Mouse (Mus musculus): ENCODE measurements around the gene Susd2. TPM values are rescaled to one million over a fixed set of nuclear protein-coding genes. Genes with fewer than 3 reads are reported as not detected.

Susd2 gene
- 6.1 and 7.9 TPM in 2 replicates for total RNA-seq (2014; rRNA removed; ENCODE audit: low replicate concordance)
- 3.6 and 4.1 TPM in 2 replicates for polyA plus RNA-seq (2015; fragmentation: Nextera tagmentation; extraction: Ambion mirVana)

DNA sequence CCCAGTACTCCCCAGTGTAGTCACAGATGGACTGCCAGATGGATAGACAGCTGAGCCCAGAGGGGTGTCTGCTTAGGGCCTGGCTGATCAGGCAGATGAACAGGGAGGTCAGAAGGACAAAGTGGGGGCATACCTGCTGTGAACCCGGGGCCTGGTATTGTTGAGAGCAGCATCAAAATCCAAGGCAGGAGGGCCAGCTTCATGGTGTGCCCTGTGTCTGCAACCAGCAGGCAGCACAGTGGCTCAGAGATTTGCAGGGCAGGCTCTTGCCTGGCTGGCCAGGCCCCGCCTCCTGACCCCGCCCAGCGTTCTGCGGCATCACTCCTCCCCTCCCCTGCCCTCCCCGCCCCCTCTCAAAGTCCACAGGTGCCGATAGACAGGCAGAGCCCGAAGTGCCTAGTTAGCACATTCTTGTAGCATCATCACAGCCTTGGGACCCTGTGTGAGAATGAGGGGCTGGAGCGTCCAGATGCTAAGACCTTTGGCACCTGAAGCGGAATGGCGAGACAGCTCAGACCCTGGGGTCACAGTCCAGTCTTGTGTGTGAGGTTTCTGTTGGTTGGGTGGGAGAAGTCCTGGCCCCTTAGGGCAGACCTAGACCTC is at the start of gene Susd2:
Gene Susd2, minus strand, starts transcription at position 268 of the 603 bp plus-strand sequence.
- DNase-seq (ENCODE audit: low spot score) (peak; percentile 32), ATAC-seq (ENCODE audit: insufficient read depth, low read depth) (peak; percentile 36)
- WGBS: 18% methylated on average over 11 of the region's 11 CpGs

DNA sequence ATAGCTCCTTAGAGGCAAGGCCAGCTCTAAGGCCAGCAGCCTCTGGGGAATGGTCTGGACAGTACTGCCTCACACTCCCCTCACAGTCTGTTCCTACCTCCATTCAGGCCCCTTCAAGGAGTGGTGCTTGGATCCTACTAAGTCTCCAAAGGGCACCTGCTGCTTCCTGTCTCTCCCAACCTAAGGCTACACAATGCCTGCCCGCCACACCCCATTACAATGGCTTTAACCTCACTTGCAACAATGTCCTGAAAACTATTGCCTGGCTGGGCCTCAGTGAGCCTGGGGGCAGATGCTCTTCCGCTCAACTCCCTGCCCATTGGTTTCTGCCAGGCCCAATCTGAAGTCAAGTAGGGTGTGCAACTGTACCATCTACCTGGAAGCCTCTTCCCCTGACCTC is 44.8 kb upstream of the Susd2 start:
- Histone ChIP-seq H3K4me2 (ENCODE audit: low read depth, low read length) (no peak overlapping the region), H3K36me3 (replicated peaks; ENCODE audit: control insufficient read depth, insufficient read depth, low read length) (peaks cover 62% of the 10 kb centered on the region), H3K9me3 (replicated peaks; ENCODE audit: control insufficient read depth, low read length) (no peaks in the 10 kb centered on the region), H3K27ac (ENCODE audit: low read depth) (no peak overlapping the region), H3K9ac (replicated peaks; ENCODE audit: low read depth, low read length) (no peak overlapping the region), H3K4me3 (ENCODE audit: low read depth, low read length) (no peak overlapping the region), H3K4me1 (ENCODE audit: control insufficient read depth, insufficient read depth) (no peaks in the 10 kb centered on the region), H3K27me3 (ENCODE audit: control insufficient read depth, insufficient read depth, low read length) (no peaks in the 10 kb centered on the region)
- WGBS: 90% methylated on average over 2 of the region's 2 CpGs
- no peak for ATAC-seq (ENCODE audit: insufficient read depth, low read depth)
- no peak for TF ChIP-seq EP300 (IDR thresholded peaks at IDR 0.05; ENCODE audit: low read depth)
- TF ChIP-seq CTCF (IDR thresholded peaks at IDR 0.05; ENCODE audit: low read depth): no peak
- DNase-seq (ENCODE audit: low spot score): no peak

More for the DNA sequence above, at the start of gene Susd2:
- H3K36me3 ChIP-seq (replicated peaks; ENCODE audit: control insufficient read depth, insufficient read depth, low read length): peaks cover 2% of the 10 kb centered on the region
- no peaks in the 10 kb centered on the region for H3K9me3 ChIP-seq (replicated peaks; ENCODE audit: control insufficient read depth, low read length)
- peak within 1 kb of the TSS; percentile 19; the same call in 1 of the 2 replicates for H3K4me2 ChIP-seq (ENCODE audit: low read depth, low read length)
- H3K9ac ChIP-seq (replicated peaks; ENCODE audit: low read depth, low read length): 0 out of 2 replicates have a peak within 1 kb of the TSS, but pooled peaks have one; percentile 3
- TF ChIP-seq CTCF (IDR thresholded peaks at IDR 0.05; ENCODE audit: low read depth) (no peak), EP300 (IDR thresholded peaks at IDR 0.05; ENCODE audit: low read depth) (no peak)
- H3K4me1 ChIP-seq (ENCODE audit: control insufficient read depth, insufficient read depth): peaks cover 16% of the 10 kb centered on the region
- H3K27ac ChIP-seq (ENCODE audit: low read depth): peak within 1 kb of the TSS; percentile 5; the same call in 1 of the 2 replicates
- no peak within 1 kb of the TSS for H3K4me3 ChIP-seq (ENCODE audit: low read depth, low read length)
- H3K27me3 ChIP-seq (ENCODE audit: control insufficient read depth, insufficient read depth, low read length): no peaks in the 10 kb centered on the region

DNA sequence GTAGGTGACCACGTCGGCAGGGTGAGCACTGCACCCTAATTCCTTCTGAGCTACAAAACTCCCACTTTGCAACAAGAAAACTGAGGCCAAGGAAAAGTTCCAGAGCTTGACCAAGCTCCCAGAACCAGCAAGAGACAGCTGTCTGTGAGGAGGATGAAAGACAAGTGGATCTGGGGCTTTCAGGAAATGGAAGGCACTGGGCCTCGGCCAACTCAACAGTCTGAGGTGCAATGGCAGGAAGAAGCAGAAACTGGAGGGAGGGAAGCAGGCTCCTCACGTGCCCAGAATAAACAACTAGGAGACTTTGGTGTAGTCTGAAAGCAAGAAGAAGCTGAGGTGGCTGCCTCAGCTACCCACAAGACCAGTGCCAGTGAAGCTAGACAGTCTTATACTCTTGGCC is 42.9 kb upstream of the Susd2 start:
- H3K4me2 ChIP-seq (ENCODE audit: low read depth, low read length): no peak overlapping the region
- H3K9ac ChIP-seq (replicated peaks; ENCODE audit: low read depth, low read length): no peak overlapping the region
- H3K36me3 ChIP-seq (replicated peaks; ENCODE audit: control insufficient read depth, insufficient read depth, low read length): peaks cover 57% of the 10 kb centered on the region
- DNase-seq (ENCODE audit: low spot score) (no peak), ATAC-seq (ENCODE audit: insufficient read depth, low read depth) (no peak)
- H3K4me1 ChIP-seq (ENCODE audit: control insufficient read depth, insufficient read depth): no peaks in the 10 kb centered on the region
- no peaks in the 10 kb centered on the region for H3K9me3 ChIP-seq (replicated peaks; ENCODE audit: control insufficient read depth, low read length)
- H3K27me3 ChIP-seq (ENCODE audit: control insufficient read depth, insufficient read depth, low read length): no peaks in the 10 kb centered on the region
- no peak for TF ChIP-seq EP300 (IDR thresholded peaks at IDR 0.05; ENCODE audit: low read depth)
- TF ChIP-seq CTCF (IDR thresholded peaks at IDR 0.05; ENCODE audit: low read depth): no peak
- no peak overlapping the region for H3K27ac ChIP-seq (ENCODE audit: low read depth)
- H3K4me3 ChIP-seq (ENCODE audit: low read depth, low read length): no peak overlapping the region
- 69% methylated on average over 4 of the region's 4 CpGs for WGBS

DNA sequence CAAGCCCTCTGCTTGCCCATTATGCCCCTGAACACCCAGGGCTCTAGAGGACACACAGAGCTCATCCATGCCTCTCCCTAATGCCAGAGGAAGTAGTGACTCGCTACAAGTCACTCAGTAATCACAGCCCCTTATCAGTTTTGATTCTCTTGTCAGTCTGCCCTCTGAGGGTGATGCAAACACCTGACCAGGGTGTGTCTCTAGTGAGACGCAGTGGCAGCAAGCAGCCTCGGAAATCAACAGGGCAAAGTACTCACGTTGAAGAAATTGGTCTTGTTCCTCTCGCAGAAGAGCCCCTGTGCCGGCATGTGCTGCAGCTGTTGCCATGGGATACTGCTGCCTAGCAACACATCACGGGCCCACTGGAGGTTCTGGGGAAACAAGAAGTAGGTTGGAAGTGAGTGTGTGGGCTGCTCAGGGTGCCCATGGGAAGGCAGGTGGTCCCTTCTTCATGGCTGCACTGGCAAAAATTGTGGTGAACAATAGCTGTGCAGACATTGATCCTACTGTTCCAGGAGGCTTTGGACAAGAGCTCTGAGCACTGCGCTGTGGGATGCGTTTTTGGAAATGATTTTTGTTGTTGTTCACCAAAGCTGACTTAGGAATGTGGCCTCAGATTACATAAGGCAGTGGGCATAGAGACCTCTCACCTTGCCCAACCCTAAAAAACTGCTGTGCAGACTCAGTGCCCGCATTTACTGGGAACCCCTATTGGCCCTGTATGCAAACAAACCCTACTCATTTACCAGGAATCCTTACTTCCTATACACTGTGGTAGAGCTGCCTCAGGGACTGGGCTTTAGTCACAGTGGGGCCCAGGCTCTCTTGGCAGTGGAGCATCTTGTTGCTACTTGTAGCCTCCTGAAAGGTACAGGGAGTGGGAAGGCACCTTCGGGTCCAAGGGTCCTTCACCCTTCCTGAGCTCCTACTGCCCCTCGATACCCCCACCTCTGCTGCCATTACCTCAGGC is 40.5 kb upstream of the Susd2 start:
- H3K9me3 ChIP-seq (replicated peaks; ENCODE audit: control insufficient read depth, low read length): no peaks in the 10 kb centered on the region
- no peak overlapping the region for H3K27ac ChIP-seq (ENCODE audit: low read depth)
- no peaks in the 10 kb centered on the region for H3K4me1 ChIP-seq (ENCODE audit: control insufficient read depth, insufficient read depth)
- DNase-seq (ENCODE audit: low spot score): no peak
- ATAC-seq (ENCODE audit: insufficient read depth, low read depth): no peak
- H3K27me3 ChIP-seq (ENCODE audit: control insufficient read depth, insufficient read depth, low read length): no peaks in the 10 kb centered on the region
- H3K4me2 ChIP-seq (ENCODE audit: low read depth, low read length): no peak overlapping the region
- no peak overlapping the region for H3K4me3 ChIP-seq (ENCODE audit: low read depth, low read length)
- TF ChIP-seq EP300 (IDR thresholded peaks at IDR 0.05; ENCODE audit: low read depth) (no peak), CTCF (IDR thresholded peaks at IDR 0.05; ENCODE audit: low read depth) (no peak)
- H3K9ac ChIP-seq (replicated peaks; ENCODE audit: low read depth, low read length): no peak overlapping the region
- 69% methylated on average over 12 of the region's 12 CpGs for WGBS
- H3K36me3 ChIP-seq (replicated peaks; ENCODE audit: control insufficient read depth, insufficient read depth, low read length): peaks cover 46% of the 10 kb centered on the region

DNA sequence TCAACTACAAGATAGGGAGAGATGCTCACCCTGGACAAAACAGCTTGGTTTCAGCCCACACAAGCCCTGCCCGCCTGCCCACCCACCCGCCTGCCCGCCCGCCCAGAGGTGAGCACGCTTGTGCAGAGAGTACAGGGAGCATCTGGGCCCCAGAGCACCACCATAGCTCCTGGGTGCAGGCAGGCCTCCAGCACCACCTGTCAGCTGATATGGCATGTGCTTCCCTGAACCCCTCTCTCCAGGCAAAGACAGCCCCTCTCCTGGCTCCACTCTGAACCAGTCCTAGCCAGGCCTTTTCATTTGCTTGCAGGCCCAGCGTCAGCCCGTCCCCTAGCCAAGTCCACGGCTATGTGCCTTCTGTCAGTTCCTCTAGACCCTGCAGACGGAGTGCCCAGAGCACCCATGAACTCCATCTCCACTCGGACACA is 36.8 kb upstream of the Susd2 start:
- DNase-seq (ENCODE audit: low spot score) (no peak), ATAC-seq (ENCODE audit: insufficient read depth, low read depth) (no peak)
- Histone ChIP-seq H3K9ac (replicated peaks; ENCODE audit: low read depth, low read length) (no peak overlapping the region), H3K27ac (ENCODE audit: low read depth) (no peak overlapping the region), H3K27me3 (ENCODE audit: control insufficient read depth, insufficient read depth, low read length) (no peaks in the 10 kb centered on the region), H3K4me1 (ENCODE audit: control insufficient read depth, insufficient read depth) (peaks cover 28% of the 10 kb centered on the region), H3K9me3 (replicated peaks; ENCODE audit: control insufficient read depth, low read length) (no peaks in the 10 kb centered on the region), H3K4me2 (ENCODE audit: low read depth, low read length) (no peak overlapping the region), H3K4me3 (ENCODE audit: low read depth, low read length) (no peak overlapping the region), H3K36me3 (replicated peaks; ENCODE audit: control insufficient read depth, insufficient read depth, low read length) (peaks cover 35% of the 10 kb centered on the region)
- 90% methylated on average over 10 of the region's 10 CpGs for WGBS
- TF ChIP-seq CTCF (IDR thresholded peaks at IDR 0.05; ENCODE audit: low read depth): no peak
- no peak for TF ChIP-seq EP300 (IDR thresholded peaks at IDR 0.05; ENCODE audit: low read depth)
